Mouse (Mus musculus) erythroblast, embryonic 14.5 days (primary cell): ENCODE results near the gene Cntn3. TPM values are rescaled to one million over a fixed set of nuclear protein-coding genes. Genes with fewer than 3 reads are reported as not detected.
A peak's percentile ranks its signal among the peaks of the same experiment; 100 is the strongest.
"Not testable (repeated sequence)": the region's sequence is repeated elsewhere in the genome, so short reads cannot be mapped to it uniquely, and the experiment has no call there.

Experiments
- H3K27me3 ChIP-seq: 2 replicates; pipeline ENCODE4 v1.6.1; 2012; ENCODE audit warnings: inconsistent platforms; ENCODE audit not compliant: control insufficient read depth
- H3K36me3 ChIP-seq: 2 replicates; pipeline ENCODE4 v1.6.1; 2012; ENCODE audit warnings: mild to moderate bottlenecking, inconsistent platforms; ENCODE audit not compliant: control insufficient read depth
- H3K4me1 ChIP-seq: 2 replicates; pipeline ENCODE4 v1.6.1; 2012; ENCODE audit warnings: inconsistent platforms; ENCODE audit not compliant: control insufficient read depth
- H3K4me3 ChIP-seq: replicated peaks from 2 replicates; pipeline ENCODE3; 2012; ENCODE audit warnings: moderate library complexity, mild to moderate bottlenecking, inconsistent platforms
- H3K9me3 ChIP-seq: 2 replicates; pipeline ENCODE4 v1.6.1; 2012; ENCODE audit warnings: low read length, inconsistent platforms, mixed read lengths; ENCODE audit not compliant: control insufficient read depth
- GATA1 ChIP-seq: IDR thresholded peaks from 2 replicates; pipeline ENCODE4 v1.6.1; 2012; ENCODE audit warnings: low read length, inconsistent platforms, mixed read lengths
- TAL1 ChIP-seq: IDR thresholded peaks from 3 replicates; pipeline ENCODE4 v1.6.1; 2012; ENCODE audit warnings: low read length, inconsistent platforms, mixed read lengths
- polyA plus RNA-seq: library from polyadenylated mRNA; stranded (reverse); fragments of >175 nt; gene quantifications from 2 replicates; pipeline ENCODE4 v1.2.3, GENCODE M21; 2012

The Cntn3 gene
- 0.02 TPM in 1 of 2 replicates, not detected in the other for polyA plus RNA-seq

- not testable (repeated sequence) for H3K27me3 ChIP-seq, H3K36me3 ChIP-seq, H3K9me3 ChIP-seq, H3K4me3 ChIP-seq
- H3K4me1 ChIP-seq, result peaks cover 13% of the 10 kb centered on the region
These were observed at the start of gene Cntn3 for GRCm38 (mm10) chr6:102573001-102573400. Gene Cntn3 (minus strand): TSS chr6:102573101.

DNA sequence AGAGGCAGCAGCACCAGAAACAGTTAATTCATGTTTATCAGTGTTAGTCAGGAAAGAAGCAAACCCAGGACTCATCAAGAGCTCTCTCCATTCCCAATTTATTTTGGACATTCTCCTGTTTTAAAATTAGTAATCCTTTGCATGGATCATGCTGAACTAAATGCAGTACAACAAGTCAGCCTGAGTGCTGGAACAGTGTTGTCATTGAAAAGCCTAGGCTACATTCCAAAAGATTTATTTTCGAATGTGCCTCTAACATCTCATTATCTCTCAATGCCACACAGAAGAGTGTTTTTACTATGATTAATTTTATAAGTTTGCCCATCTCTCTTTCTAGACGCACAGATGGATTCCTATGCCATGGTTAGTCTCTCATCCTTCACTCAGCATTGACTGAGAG, 27.9 kb upstream of the Cntn3 start:
- Histone ChIP-seq H3K27me3 (no peaks in the 10 kb centered on the region), H3K36me3 (no peaks in the 10 kb centered on the region), H3K4me3 (no peak overlapping the region), H3K9me3 (no peaks in the 10 kb centered on the region), H3K4me1 (no peaks in the 10 kb centered on the region)
- TF ChIP-seq GATA1, result no peak
- TF ChIP-seq TAL1, result no peak

DNA sequence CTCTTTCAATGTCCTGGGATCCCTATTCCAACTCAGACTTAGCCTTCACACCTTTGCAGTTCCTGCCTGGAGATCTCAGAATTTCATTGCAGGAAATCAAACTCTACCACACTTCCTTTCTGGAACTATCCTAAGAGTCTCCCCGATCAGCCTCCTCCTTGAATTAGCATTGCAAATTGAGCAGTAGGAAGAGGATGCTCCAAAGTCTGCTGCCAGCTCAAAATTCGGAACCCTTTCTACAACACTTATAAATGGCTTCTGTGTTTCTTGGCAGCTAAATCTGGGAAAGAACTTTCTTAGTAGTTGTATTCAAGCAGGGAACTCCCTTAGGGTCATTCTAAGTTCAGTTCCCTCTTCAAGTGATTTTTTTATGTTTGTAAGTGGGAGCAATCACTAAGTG, 24.9 kb upstream of the Cntn3 start:
- Histone ChIP-seq H3K9me3 (no peaks in the 10 kb centered on the region), H3K36me3 (no peaks in the 10 kb centered on the region), H3K27me3 (no peaks in the 10 kb centered on the region), H3K4me3 (no peak overlapping the region), H3K4me1 (no peaks in the 10 kb centered on the region)
- no peak for TF ChIP-seq GATA1
- no peak for TF ChIP-seq TAL1

- Histone ChIP-seq H3K27me3 (no peaks in the 10 kb centered on the region), H3K4me3 (no peak overlapping the region), H3K4me1 (no peaks in the 10 kb centered on the region), H3K36me3 (no peaks in the 10 kb centered on the region), H3K9me3 (no peaks in the 10 kb centered on the region)
- TF ChIP-seq TAL1 (no peak), GATA1 (no peak)
These were observed 17.2 kb upstream of the Cntn3 start for GRCm38 (mm10) chr6:102590151-102590550.

DNA sequence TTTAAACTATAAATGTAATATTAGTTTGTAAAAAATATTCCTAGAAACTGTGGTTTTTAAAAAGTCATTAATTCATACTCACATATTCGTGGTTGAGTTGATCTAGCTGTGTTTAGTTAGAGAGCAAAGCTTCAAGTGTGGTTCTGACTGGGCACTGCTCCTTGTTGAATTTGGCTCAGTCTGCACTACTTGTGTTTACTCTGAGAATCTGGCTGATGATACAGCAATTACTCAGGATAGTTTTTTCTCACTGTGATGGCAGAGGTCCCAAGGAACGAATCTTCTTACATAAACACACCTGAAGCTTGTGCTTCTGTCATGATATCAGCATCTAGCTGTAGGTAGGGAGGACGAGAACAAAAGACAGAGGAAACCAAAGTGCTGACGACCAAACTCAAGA, 16.4 kb upstream of the Cntn3 start:
- H3K27me3 ChIP-seq, result no peaks in the 10 kb centered on the region
- H3K9me3 ChIP-seq, result no peaks in the 10 kb centered on the region
- TF ChIP-seq GATA1, result no peak
- no peak for TF ChIP-seq TAL1
- H3K4me3 ChIP-seq, result no peak overlapping the region
- H3K36me3 ChIP-seq, result no peaks in the 10 kb centered on the region
- no peaks in the 10 kb centered on the region for H3K4me1 ChIP-seq

DNA sequence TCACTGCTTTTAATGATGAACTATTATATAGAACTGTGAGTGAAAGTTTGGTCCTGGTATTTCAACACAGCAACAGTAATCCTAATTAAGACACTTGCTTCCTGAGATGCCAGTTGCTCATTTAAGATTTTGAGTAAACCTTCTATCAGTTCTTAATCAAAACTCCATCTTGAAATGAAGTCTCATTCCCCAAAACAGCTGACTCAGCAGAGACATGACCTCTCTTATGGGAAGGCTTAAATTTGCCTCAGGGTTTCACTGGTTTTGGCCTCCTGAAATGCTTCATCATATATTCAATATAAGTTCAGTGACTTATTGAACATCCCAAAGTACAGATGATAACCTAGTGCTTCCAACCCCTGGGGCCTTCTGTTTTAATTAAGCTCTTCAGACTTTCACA, 13.2 kb upstream of the Cntn3 start:
- TF ChIP-seq TAL1 (no peak), GATA1 (no peak)

DNA sequence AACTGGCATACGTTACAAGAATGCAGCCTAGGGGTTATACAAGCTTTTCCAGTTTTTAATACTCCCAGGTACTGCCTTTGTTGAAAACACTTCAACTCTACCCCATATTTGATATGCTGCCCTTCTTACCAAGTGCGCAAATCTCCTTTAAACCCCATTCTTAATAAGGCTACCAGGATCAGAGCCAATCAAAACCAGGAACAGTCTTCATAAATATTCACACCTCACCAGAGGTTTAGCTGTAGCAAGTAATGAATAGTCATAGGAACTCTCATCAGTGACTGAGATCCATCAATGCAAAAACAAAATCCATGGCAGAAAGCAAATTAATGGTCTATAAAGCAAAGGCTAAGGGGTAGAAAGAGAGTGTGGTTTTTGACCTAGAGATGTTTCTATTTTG, 10.7 kb upstream of the Cntn3 start:
- no peak overlapping the region for H3K4me3 ChIP-seq
- H3K27me3 ChIP-seq, result no peaks in the 10 kb centered on the region
- H3K9me3 ChIP-seq, result no peaks in the 10 kb centered on the region; the same call in 1 of the 2 replicates
- no peak for TF ChIP-seq TAL1
- TF ChIP-seq GATA1, result no peak
- no peaks in the 10 kb centered on the region for H3K36me3 ChIP-seq
- H3K4me1 ChIP-seq, result no peaks in the 10 kb centered on the region

More for the DNA sequence above, 13.2 kb upstream of the Cntn3 start:
- no peaks in the 10 kb centered on the region for H3K9me3 ChIP-seq
- H3K4me1 ChIP-seq, result no peaks in the 10 kb centered on the region
- no peak overlapping the region for H3K4me3 ChIP-seq
- H3K36me3 ChIP-seq, result no peaks in the 10 kb centered on the region
- no peaks in the 10 kb centered on the region for H3K27me3 ChIP-seq

DNA sequence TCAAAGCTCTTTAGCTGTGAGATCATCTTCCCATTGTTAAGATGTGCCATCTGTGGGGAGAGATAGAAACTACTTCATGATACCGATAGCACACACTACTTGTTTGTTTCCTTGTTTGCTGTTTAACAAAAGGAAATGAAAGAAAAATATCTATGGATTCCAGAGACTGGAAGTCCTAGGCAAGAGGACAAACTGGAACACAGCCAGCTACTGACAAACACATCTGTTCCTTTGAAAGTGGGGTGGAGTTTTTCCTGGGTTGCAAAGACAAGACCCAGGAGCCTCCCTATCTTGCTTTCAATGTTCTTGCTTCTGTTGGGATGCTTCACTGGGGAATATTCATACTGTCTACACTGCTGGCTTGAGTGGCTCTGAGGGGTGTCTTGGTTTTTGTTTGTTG, 5.4 kb downstream of the Cntn3 start:
- TF ChIP-seq GATA1, result no peak
- TF ChIP-seq TAL1, result no peak

GRCm38 (mm10) chr6:102565228-102565627, 7.7 kb downstream of the Cntn3 start:
- H3K4me1 ChIP-seq, result peaks cover 44% of the 10 kb centered on the region
- H3K27me3 ChIP-seq, result peaks cover 24% of the 10 kb centered on the region
- H3K9me3 ChIP-seq, result no peaks in the 10 kb centered on the region
- H3K4me3 ChIP-seq, result no peak overlapping the region
- TF ChIP-seq GATA1 (no peak), TAL1 (no peak)
- no peaks in the 10 kb centered on the region for H3K36me3 ChIP-seq

More for the DNA sequence above, 5.4 kb downstream of the Cntn3 start:
- Histone ChIP-seq H3K4me3 (no peak overlapping the region), H3K4me1 (peaks cover 39% of the 10 kb centered on the region), H3K27me3 (peaks cover 23% of the 10 kb centered on the region), H3K36me3 (no peaks in the 10 kb centered on the region), H3K9me3 (no peaks in the 10 kb centered on the region)

DNA sequence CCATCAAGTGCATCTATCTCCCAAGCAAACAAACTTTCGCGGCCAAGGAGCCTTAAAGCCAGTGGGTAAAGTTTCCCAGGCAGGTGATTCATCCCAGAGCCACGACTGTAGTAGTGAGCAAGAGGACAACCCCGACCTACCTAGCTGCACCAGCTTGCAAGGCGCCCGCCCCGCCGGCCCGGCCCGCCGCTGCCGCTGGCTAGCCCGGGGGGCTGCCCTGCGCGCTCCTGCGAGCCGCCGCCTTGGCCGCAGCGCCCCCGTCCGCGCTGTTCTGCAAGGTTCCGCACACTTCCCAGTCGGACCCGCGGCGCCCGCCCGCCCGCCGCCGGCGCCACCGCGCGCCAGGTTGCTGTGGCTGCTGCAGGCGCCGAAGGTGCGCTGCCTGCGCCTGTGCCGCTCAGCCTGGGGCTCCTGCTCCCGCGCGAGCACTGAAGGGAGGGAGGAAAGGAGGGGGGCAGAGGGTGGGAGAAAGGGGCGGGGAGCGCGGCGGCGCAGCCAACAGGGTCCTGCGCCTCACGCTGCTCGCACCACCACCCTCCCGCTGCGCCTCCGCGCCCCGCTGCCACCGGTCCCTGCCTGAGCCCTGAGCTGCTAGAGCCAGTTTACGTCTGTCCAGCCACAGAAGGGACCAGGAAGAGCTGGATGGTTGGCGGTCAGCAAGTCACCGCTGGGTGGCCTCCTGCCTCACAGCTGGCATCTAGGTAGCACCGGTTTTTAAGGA, 8.7 kb downstream of the Cntn3 start:
- no peaks in the 10 kb centered on the region for H3K9me3 ChIP-seq
- peak overlapping the region; percentile 66 for H3K4me3 ChIP-seq
- peaks cover 24% of the 10 kb centered on the region for H3K27me3 ChIP-seq
- no peaks in the 10 kb centered on the region for H3K36me3 ChIP-seq
- H3K4me1 ChIP-seq, result peaks cover 44% of the 10 kb centered on the region
- no peak for TF ChIP-seq TAL1
- no peak for TF ChIP-seq GATA1
